Mouse (Mus musculus) naive thymus-derived CD4-positive, alpha-beta T cell, adult 5 months (primary cell): ENCODE data around the gene Mbd3l2. TPM values are rescaled to one million over a fixed set of nuclear protein-coding genes. Genes with fewer than 3 reads are reported as not detected.

Experiments used
- polyA plus RNA-seq: library from polyadenylated mRNA; unstranded; fragments of 100-300 nt; shearing (Covaris generic); gene quantifications from one replicate; pipeline ENCODE4 v1.2.1, GENCODE M21; 2017

Mbd3l2 gene
- not detected for polyA plus RNA-seq

GRCm38 (mm10) chr9:18430354-18430753, at the start of gene Mbd3l2:
Mbd3l2 (plus strand) TSS chr9:18430654.

DNA sequence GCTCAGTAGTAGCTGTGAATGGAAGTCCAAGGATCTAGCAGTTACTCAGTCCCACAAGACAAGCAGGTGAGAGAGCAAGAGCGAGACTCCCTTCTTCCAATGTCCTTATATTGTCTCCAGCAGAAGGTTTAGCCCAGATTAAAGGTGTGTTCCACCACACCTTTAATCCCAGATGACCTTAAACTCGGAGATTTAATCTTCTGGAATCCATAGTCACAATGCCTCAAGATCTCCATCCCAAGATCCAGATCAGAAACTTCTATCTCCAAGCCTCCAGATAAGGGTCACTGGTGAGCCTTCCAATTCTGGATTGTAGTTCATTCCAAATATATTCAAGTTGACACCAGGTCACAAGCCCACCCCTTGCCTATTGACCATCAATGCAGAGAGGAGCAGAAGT, 27.6 kb upstream of the Mbd3l2 start, which contains the start of gene Naalad2:
TSS of gene Naalad2 (minus strand) at position 101 of the 400 bp plus-strand sequence.

GRCm38 (mm10) chr9:18404118-18404517, 26.3 kb upstream of the Mbd3l2 start, which contains the start of gene Ubtfl1:
Ubtfl1 (plus strand) TSS chr9:18404418.

GRCm38 (mm10) chr9:18478168-18478567, 47.7 kb downstream of the Mbd3l2 start, which contains the start of the genes Zfp558 and Mbd3l1:
Zfp558 (minus strand) TSS chr9:18478268.
Mbd3l1 (plus strand) TSS chr9:18478359.

Other genes with a start within 250 kb of the Mbd3l2 start
- 138 TPM for gene Chordc1, start 138.5 kb upstream of the Mbd3l2 start, polyA plus RNA-seq
- gene Naalad2, start 27.7 kb upstream of the Mbd3l2 start, polyA plus RNA-seq = 0.20 TPM
- gene Ubtfl1, start 26.2 kb upstream of the Mbd3l2 start, polyA plus RNA-seq = 0.30 TPM
- 1.2 TPM for gene Zfp558, start 47.6 kb downstream of the Mbd3l2 start, polyA plus RNA-seq
- gene Mbd3l1, start 47.7 kb downstream of the Mbd3l2 start, polyA plus RNA-seq = not detected
- 0.02 TPM for gene Muc16, start 243.9 kb downstream of the Mbd3l2 start, polyA plus RNA-seq